Mouse (Mus musculus) gastrocnemius, adult 8-10 months (tissue): ENCODE measurements at regions not wholly inside any gene's neighbourhood (a gene's known extent, or its start where the extent isn't known, plus 50 kb on each side); places are given as distances from the start of the nearest gene placed in this dataset.

Experiments
- DNase-seq, 2 experiments: peaks; one replicate each; pipeline ENCODE4 v3.0.0; 2022; ENCODE audit warnings: low spot score in 2 of 2

DNA sequence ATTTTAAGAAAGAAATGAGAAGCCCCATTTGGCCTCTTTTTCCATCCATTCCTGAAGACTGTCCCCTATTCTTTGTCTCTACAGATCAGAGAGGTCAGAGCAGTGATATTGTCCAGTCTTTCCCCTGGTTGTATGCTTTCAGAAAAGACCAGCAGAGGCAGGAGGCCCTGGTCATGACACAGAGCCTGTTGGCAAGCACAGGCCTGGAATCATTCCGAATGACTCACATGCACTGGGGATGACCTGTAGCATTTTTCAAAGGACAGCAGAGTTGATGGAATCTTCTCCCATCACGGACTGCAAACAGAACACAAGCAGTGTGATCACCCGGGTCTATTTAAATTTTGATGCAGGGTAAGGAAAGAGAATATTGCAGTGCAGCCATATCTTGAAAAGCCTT lies 50.2 kb upstream of the Nxt1 start:
- DNase-seq: peak; percentile 53

DNA sequence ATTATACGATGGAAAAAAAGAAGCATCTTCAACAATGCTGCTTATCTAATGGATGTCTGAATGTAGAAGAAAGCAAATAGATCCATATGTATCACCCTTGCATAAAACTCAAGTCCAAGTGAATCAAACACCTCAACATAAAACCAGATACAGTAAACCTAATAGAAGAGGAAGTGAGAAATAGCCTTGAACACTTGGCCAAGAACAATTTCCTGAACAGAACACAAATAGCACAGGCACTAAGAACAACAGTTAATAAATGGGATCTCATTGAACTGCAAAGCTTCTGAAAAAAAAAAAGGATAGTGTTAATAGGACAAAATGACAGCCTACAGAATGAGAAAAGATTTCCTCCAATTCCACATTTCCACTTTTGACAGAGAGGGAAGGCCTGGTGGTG lies 60.5 kb upstream of the Nxt1 start:
- DNase-seq: no peak

DNA sequence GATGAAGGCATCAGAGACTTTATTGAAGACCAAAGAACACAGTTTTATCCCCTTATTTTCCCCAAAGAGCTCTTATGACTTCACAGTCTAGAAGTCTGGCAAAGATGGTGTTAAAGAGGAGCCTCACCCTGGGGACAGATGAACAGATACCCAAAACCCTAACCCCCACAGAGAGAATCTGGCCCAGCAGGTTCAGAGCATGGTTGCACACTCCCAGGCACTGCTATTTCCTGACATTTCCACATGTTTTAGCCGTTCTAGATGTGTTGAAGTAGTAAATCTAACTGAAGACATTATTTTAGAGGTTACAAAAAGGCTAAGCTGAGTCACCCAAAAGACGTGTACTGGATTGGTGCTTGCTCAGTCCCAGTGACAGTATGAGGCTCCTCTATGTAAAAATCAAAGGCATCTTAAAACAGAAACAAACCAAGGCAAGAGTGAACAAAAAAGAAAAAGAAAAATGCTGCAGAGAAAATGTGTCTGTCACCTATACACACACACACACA lies 66.9 kb upstream of the Nxt1 start:
- DNase-seq: no peak

DNA sequence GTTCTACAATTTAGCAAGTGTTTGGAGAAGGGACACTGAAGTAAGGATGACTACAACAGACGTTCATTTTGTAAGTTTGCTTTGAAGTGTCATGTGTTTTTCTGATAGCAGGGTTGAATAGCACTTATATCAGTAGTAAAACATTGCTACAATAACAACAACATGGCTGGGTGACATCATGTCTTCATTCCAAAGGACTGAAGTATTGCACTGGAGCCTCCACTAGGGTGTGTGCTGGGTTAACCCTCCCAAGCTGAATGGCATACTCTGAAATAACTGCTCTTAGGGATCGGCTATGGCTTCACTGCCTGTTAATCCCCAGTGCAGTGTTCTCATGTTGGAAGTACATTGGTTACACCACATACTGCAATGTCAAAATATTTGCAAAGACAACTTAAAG lies 68.5 kb upstream of the Nxt1 start:
- DNase-seq: no peak

DNA sequence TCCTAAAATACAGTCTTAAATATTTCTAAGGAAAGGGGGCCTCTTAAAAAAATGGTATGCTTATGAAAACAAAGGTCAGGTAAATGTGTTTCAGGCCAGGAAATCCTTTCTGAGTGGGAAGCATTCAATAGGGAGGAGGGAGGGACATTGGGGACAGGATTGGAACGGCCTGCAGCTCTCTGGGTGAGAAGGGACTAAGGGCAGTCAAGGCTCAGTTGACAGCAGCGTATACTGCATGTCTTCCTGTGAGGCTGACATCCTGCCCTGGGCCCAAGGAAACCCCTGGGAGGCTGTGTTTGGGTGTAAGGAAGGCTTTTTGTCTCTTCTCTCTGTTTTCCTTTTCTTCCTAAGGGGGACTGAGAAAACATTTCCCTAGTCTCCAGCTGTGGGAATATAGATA lies 69.1 kb upstream of the Nxt1 start:
- DNase-seq: no peak

DNA sequence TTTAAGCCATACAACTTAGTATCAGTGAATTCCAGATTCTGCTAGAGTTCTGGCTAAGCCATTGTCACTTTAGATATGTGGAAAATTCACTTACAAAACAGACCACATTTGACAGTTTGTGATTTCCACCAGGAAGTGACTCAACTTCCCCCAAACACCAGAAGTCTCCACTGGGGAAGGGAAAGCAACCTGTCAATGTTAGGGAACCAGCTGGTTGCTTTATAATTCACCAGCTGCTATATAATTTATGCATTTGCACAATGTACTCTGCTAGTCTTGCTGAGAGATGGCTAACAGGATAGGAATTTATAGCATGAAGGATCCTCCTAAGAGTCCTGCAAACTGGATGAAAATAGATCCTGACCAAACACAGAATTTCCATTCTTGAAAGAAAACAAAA lies 72.9 kb upstream of the Nxt1 start:
- DNase-seq: no peak

DNA sequence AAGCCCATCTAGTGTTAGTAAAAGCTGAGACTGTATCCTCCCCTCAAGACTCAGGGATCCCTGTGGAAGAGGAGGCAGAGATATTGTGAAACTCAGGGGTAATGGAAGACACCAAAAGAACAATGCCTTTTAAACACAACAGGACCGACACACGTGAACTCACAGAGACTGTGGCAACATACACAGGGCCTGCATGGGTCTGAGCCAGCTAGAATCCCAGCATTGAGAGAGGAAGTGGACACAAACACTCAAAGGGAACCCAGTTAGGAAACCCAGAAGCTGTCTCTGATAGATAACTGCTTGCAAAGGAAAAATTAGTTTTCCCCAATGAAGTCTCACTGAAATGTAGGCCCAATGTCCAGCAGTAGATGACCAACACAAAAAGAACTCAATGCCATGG lies 75.4 kb upstream of the Nxt1 start:
- no peak for DNase-seq

DNA sequence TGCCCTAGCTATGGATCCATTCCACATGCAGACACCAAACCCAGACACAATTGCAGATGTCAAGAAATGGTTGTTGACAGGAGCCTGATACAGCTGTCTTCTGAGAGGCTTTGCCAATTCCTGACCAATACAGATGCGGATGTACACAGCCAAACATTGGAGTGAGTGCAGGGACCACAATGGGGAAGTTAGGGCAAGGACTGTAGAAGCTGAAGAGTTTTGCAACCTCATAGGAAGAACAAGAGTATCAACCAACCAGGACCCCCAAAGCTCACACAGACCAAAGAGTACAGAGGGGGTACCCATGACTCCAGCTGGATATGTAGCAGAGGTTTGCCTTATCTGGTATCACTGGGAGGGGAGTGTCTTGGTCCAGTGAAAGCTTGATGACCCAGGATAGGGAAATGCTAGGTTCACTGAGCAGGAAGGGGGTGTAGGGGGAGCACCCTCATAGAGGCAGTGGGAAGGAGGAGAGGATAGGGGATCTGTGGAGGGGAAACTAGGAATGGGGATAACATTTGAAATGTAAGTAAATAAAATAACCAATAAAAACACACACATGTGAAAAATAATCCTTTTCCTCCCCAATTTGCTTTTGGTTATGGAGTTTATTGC lies 86.6 kb upstream of the Nxt1 start:
- no peak for DNase-seq

DNA sequence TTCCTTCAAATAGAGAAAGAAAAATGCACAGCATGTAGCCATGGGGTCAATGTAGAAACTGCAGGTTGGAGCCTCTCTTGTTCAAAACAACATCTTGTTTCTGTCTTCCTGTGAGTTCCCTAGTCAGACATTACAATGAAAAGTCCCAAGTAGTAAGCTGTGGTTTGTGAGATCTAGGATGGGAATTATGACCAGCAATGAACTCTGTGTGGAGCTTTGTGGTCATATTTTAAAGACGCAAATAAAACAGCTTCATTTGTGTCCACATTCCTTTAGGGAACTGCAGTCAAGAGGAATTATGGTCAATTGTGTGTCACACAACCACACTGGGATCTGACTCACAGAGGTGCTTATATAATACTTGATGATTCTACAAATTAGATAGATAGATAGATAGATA lies 90.2 kb upstream of the Nxt1 start:
- DNase-seq: no peak

DNA sequence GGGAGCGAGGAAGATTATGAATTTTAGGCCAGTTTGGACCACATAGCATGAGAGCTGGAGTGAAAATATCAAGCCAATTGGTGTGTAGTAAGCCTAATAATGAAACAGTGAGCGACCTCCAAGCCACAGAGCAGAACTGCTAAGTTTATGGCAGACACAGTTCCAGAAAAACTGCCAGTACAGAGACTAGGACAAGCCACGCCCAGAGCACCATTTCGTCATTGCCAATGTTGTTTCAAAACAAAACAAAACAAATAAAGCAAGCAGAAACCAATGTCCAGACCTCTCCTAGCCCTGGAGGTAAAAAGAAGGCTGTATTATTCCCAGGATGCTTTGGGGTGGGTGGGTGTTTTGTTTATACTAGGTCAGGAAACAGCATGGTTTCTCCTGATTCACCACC lies 90.7 kb upstream of the Nxt1 start:
- DNase-seq: no peak

DNA sequence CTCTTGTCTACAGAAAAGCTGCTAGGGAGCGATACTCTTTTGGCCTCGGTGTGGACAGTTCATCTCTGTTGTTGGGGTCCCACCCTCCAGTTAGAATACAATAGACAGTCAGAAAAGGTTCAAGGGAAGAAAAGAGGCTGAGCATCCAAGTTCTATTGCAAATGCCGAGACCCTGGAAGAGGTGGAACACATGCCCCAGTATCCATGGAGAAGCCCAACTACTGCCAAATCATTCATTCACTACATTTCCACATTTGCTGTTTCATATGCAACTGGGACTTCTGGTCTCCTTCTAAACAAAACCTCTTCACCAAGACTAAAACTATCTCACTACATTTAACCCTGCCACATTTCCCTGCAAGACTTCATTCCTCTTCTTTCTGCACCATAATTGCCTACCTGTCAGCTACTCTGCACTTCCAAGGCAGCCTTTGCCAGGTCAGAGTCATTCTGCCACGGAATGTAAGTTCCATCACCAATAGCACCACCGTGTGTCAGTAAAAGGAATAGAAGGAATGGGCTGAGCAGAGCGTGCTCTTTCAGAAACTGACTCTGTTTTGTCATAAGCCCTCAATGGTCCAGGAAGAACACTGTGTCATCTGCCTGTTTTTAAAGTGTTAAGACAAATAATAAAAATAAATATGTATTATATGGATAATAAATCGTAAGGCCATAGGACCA lies 92.0 kb upstream of the Nxt1 start:
- DNase-seq: no peak

DNA sequence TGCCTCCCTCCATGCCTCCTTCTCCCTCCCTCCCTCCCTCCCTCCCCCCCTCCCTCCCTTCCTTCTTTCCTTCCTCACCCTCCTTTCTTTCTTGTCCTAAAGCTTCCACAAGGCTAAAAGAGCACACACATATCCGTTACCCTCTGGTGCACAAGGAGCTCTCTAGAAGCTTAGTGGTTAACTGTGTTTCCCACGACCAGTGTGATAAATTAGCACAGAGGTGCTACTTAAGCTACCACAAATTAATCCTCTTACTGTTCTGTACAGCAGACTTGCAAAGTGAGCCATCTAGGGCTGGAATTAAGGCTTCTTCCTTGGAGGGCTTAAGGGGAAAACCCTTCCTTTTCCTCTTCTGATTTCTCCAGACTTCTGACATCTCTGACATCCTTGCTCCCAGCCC lies 92.8 kb upstream of the Nxt1 start:
- no peak for DNase-seq

DNA sequence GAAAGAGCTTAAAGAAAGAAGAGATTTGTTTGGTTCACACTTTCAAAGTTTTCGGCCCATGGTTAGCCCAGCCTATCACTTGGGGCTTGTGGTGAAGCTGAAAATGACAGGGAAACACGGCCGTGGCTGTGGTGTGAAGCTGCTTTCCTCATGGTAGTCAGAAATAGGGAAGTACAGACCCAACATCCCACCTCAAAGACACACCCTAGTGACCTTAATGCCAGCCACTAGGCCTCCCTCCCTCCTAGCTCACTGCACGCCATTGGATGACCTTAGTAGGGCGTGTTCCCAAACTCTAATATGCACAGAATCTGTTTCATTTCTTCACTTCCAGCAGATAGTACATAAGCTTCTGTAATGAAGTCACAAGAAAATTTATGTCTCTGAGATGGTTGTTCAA lies 93.4 kb upstream of the Nxt1 start:
- DNase-seq: no peak

DNA sequence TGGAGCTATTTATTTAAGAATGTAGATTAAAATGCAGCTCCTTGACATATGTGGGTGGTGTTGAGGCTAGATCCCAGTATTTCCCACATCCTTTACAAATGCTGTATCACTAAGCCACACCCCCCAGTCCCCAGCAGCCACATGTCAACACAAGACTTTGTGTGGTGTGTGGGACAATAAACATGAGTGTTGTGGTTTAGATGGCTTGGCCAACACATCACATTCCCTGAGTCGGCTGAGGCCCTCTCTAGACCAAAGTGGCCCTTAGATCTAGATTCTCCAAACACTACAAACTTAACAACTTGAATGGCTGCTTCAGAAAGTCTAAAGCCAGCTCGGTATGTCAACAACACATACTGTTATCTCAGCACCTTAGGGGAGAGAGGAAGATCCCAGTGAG lies 94.2 kb upstream of the Nxt1 start:
- DNase-seq: no peak

DNA sequence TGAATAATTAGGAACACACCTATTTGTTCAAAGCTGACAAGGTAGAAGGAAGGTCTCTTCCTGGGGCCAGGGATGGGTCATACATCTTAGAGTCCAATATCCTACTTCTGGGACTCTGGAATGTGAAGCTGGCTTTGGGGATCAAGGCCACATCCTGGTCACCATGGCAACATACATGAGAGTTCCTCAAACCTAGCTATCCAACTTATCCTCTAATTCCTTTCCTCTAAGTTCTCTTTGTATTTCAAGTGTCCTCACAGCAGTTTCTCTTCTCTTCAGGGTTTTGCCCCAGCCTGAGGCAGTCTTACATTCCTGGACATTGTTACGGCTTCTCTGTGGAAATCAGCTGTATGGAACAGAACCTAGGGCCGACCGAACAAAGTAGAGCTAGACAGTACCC lies 97.0 kb upstream of the Nxt1 start:
- no peak for DNase-seq

DNA sequence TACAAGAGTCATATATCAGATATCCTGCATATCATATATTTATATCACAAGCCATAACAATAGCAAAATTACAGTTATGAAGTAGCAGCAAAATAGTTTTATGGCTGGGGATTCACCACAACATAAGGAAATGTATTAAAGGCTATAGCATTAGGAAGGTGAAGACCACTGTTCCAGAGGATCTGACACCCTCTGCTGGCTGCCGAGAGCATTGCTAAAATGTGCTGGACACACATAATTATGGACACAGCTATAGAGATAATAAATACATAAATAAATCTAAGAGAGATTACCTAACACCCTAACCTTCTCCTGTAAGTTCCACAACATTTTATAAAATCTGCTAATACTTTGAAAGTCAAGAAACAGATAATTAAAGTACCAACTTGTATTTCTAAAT lies 100.2 kb upstream of the Nxt1 start:
- DNase-seq: peak; percentile 17 to 20

DNA sequence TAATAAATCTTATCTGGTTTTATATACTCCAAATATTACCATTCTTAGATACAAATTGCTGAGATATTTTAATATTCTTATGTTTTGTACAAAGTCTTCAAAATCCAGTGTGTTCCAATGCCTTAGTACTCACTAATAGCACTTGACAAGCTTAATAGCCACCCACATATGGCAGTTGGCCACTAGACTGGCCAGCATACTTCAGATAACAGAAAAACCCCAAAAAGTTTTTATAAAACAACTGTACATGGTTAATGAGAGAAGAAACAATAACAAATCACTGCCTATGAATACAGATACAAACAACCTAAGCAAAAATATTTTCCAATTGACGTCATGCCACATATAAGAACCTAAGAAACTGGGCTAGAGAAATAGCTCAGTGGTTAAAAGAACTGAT lies 100.8 kb upstream of the Nxt1 start:
- no peak for DNase-seq

DNA sequence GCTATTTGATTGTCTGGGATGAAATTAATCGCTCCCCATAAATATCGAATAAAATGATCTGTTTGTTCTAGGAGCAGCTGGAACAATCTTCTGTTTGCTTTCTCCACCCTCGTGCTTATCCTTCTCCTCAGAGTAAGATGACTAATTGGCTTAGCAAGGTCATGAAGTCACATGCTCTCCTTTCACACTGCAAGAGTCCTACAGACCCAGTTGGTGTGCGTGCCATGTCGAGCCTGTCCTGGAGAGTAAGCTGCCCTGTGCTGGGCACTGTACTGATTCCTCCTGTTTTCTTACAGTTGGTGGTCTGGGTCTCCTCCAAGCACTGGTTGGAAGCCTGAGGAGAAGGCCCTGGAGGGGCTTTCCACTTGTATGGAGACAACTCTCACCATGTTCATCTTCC lies 101.4 kb upstream of the Nxt1 start:
- DNase-seq: no peak

DNA sequence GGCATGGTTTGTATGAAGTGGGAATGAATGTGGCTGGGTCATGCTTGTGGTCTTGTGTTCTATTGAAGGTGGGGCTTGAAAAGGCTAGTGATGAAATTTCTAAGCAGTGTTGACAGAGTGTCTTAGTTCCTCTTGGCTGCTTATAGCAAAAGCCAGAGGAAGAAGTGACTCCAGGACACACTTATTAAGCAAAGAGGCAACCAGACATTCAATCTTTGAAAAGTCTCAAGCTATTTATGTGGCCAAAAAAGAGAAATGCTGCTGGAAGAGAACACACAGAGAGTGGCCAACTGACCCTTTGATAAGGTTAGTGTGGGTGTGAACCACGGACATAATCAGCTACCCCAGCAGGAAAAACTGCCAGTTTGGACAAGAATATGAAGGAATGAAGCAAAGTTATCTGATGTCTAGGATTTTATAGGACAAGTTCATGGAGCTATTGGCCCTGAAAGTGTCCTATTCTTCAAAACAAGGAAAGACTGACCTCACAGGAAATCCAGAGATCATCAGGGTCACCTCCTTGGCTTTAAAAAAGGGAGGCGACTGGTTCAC lies 104.4 kb upstream of the Nxt1 start:
- peak in 1 of 2 experiments; percentile 6 for DNase-seq

DNA sequence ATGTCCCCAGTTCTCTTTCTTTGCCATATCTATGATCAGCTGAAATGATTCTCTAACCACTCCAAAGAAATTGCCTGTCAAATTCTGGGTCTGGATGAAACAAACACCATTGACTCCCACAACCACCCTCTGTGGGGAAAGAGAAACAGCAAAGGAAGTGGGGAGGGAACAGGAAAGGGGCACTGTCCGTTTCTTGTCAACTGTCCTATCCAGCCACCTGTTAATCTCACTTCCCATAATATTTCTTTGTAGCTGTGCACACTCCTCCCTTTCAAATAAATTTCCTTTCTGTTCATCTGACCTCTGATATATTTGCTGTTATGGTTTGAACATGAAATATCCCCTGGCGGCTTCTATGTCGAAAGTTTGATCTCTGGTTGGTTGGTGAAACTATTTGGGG lies 109.0 kb upstream of the Nxt1 start:
- DNase-seq: no peak

DNA sequence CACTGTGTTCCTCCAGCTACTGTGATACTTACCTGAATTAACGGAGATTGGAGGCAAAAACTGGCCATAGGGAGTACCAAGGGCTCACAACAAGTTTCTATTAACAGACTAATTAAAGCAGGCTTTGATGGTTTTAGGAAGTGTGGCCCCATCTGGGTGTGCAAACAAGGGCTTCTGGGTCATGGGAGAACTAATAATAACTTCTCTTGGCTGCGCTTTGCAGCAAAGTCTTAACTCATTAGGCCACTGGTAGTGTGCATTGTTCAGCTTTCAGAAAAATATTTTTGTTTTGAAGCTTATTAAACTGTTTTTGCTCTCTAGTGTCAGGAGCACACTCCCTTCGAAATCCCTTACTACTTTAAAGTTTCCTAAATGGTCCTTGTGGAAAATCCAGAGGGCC lies 110.4 kb upstream of the Nxt1 start:
- DNase-seq: no peak

DNA sequence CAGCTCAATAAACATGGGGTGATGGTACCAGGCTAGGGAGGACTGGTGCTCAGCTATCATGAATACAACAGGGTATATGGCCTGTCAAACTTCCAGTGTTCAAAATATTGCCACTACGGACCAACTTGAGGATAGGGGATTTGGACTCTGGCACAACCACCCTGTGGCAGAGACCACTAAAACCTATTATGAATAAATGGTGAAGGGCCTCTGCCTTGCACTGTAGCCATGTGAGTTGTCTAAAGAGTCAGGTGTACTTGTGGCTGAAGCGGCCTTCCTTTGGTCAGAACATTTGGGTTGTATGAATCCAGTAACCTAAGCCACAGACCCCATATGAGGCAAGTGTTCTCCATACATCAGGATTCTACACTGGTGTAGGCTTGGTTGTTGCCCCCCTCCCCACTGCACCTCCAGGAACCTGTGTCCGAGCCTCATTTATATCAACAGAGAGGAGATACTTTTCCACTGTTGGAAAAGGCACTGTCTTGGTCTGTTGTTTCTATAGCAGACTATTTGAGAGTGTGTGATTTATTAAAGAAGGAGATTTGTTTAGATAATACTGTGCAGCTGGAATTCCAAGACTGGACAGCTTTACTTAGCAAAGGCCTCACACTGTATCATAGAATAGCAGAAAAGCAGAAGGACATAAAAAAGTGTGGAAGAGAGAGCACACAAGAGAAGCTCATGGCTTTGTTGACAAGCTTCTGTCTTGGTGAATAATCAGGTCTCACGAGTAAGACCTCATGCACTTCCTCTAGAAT lies 112.2 kb upstream of the Nxt1 start:
- no peak for DNase-seq

DNA sequence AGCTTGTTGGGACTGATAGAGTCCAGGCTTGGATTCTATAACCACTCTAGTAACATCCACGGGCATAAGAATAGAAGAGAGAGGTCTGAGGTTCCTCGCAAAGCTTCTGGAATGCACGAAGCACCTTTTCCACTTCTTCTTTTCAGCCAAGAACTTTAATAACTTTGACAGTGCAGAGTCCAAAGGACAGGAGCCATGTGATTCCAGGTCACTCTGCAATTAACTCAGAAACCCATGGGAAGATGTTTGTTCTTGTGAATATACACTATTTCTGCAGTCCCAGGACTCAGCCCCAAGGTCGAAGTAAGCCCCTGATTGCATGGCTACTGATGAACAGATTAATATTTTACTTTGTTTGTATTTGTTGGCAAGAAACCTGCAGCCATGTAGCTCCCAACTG lies 113.0 kb upstream of the Nxt1 start:
- DNase-seq: no peak
